Mouse (Mus musculus): ENCODE measurements around the gene Tmem95.
A peak's percentile ranks its signal among the peaks of the same experiment; 100 is the strongest.
"Not testable (repeated sequence)": the region's sequence is repeated elsewhere in the genome, so short reads cannot be mapped to it uniquely, and the experiment has no call there.

Tmem95 gene

DNA sequence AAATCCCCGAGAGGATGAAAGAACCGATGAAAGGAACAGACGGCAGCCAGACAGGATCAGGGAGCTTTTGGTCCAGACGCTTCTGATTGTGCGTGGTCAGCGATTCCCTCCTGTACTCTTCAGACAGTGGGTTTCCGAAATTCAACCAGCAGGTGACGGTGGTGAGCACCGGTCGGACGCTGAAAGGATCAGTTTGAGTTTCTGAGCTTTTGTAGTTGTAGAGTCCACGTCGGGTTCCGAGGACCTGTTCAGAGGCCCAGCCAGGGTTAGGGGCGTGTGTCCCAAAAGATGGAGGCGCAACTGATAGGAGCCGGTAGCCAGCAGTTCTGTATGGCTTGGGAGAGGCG is 2.7 kb upstream of the Tmem95 start:
- DNase-seq (ENCODE audit: low read depth, low spot score) = peak; percentile 80

DNA sequence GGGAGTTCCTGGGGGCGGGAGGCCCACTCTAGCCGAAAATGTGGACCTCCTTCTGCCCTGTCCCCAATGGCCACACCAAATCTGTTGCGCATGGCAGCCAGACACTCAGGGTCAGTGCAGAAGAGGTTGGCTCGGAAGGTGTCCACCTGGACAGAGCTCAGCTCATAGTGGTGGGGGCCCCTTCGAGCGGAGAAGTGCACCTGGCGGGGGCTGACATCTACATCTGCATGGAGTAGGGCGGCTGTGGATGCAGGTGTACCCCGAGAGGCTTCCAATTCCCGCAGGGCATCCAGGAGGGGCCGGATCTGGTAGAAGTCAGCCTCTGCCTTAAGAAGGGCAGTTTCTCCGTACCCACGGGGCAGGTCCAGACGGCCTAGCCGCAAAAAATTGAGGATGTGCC is 1.9 kb upstream of the Tmem95 start:
- DNase-seq (ENCODE audit: low read depth, low spot score) = no peak

DNA sequence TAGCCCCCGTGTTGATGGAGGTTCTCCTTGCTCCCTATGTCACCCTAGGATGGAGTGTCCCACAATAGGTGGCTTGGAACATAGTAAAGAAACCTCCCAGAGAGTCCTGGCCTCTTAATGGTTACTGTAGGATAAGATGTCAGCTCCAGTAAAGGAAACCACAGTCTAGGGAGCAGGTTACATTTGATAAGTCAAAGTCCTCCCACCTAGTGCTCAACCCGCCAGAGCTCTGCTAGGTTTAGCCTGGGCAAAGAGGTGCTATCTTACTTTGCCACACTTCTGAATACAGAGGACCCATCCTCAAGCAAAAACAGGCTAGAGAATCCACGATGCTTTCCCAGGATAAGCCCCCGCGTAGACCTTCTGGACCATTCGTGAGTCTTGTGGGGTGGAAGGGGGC is 1.1 kb upstream of the Tmem95 start:
- no peak for DNase-seq (ENCODE audit: low read depth, low spot score)

DNA sequence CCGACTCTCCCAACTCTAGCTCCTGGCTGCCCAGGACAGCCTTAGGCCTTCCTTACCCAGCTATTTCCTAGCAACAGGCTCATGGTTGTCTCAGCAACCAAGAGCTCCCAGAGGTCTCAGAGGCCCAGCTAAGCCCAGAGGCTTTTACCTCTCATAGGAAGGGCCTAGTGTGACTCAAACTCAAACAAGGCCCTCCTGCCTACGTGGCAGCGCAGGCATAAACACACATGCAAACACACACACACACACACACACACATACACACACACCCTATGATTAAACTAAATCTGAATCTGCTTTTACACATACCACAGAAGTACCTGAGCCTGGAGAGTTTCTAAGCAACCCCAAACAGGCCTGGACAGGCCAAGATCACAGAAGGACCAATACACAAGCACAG is 581 bp upstream of the Tmem95 start:
- DNase-seq (ENCODE audit: low read depth, low spot score) = no peak

DNA sequence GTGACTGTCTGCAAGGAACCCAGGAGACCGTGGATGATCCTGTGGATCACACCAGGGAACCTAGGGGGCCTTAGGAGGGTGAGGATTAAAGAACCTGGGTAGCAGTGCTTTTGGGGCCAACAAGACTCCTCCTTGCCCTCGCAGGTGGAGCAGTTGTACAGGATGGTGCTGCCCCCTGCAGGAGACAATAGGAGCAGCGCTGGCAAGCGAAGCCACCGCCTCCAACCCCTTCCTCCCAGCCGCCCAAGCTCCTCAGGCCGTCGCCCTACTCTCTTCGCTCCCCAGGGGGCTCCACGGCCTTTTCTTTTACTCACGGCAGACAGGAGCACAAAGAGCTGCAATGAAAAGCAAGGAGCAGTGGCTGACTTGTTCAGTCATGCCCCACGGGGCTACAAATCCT is 951 bp downstream of the Tmem95 start:
- peak; percentile 94 for DNase-seq (ENCODE audit: low read depth, low spot score)

DNA sequence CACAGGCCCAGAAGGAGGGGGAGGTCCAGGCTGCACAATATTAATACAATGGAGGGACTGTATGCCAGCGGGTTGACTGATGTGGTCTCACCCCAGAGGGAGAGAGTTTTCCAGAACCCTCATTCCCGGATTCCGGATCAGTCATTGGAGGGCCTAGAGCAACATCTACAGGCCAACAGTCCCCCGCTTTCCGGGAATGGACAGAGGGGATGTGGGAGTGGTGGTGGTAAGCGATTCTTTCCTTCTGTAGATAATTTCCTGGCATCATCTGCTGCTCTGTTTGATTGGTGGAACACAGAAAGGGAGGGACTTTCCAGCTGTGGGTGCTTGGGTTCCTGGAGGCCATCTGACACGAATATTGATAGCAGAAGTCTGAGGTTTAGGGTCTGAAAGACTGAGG is 1.6 kb downstream of the Tmem95 start:
- no peak for DNase-seq (ENCODE audit: low read depth, low spot score)

DNA sequence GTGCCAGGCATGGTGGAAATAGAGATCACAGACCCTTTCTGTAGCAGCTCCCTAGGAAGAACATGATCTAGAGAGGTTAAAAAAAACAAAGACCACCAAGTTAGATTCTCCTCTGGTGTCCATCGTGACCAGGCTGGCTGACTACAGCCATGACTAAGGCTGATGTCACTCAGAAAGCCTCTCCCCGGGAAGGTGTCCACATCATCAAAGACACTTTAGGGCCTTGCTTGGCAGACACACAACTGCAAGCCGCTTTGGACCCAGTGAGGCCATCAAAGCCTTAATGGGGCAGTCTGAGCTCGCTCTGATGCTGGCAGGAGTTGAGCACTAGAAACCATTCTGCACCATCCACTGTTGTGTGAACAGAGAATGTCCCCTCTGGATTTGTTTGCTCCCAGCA is 5.4 kb downstream of the Tmem95 start:
- DNase-seq (ENCODE audit: low read depth, low spot score) = no peak

DNA sequence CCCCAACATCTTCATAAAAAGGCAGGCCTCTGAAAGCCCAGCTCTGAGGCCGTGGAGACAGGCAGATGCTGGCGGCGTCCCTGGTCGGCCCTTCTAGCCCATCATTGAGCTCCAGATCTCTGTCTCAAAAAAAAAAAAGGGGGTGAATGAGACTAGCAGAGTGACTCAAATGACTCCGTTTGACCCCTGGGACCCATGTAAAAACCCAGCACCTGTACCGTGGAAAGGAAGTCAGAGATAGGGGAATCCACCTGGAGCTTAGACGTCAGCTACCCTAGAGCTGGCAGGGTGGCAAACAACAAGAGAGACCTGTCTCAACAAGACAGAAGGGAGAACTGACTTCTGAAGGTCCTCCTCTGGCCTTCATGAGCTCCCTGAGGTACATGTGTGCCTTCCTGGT is 6.0 kb downstream of the Tmem95 start:
- DNase-seq (ENCODE audit: low read depth, low spot score) = no peak

DNA sequence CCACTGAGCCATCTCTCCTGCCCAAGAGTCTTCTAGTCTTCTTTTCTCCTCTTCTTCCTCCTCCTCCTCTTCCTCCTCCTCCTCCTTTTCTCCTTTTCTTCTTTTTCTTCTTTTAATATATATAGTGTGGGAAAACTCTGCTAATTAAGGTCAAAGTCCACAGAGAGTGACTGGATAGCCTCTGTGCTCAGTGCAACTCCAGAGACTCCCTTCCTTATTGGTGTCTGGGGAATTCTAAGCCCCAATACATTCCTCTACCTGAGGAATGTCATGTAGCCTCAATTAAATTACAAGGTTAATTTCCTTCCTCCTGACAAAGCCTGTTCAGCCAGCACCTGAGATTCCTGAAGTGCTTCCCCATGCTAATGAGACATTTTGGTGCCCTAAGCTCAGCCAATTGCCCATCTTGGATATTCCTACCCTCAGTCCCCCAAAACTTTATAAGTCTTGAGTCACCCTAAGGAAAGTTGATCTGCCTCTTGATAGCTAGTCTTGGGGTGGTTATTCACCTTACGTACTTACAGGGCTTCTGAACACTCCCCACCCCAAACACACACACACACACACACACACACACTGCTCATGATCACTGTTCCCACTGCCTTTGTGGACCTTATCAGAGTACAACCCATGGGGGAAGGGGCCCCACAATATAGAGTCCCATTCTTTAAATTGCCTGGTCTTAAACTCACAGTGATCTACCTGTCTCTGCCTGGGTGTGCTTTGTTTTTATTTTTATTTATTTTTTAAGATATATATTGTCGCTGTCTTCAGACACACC is 7.3 kb downstream of the Tmem95 start:
- DNase-seq (ENCODE audit: low read depth, low spot score) = no peak

DNA sequence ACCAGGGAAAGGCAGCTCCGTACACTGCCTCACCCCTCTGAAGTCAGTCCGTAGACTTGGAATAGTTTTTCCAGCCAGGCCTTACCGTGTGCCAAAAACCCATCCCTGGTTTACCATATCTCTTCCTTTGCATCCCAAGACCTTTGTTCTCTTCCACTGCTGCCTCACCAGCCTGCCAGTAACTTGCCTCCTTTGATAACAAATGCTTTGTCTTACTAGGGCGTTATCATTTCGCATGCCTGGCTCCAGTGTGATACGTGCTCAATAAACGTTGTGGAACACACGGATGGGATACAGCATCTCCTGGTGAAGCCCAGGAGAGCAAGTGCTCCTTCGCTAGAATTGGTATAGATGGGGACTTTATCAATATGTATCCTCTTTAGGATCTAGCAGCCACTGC is 10.5 kb downstream of the Tmem95 start:
- no peak for DNase-seq (ENCODE audit: low read depth, low spot score)

DNA sequence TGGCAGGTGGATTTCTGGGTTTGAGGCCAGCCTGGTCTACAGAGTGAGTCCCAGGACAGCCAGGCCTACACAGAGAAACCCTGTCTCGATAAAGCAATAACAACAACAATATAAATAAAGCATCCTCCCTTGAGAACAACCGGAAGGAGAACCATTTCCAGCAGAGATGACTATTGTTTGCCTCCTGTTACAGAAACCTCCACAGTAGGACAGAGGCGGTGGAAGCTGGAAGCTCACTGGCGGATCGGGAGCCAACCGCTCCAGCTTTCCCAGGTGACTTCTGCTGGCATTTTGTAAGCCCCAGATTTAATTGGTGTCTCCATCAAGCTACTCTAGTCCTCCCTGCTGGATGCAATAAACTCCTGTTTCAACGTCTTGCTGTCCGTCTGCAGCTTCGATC is 12.3 kb downstream of the Tmem95 start:
- DNase-seq (ENCODE audit: low read depth, low spot score) = no peak

DNA sequence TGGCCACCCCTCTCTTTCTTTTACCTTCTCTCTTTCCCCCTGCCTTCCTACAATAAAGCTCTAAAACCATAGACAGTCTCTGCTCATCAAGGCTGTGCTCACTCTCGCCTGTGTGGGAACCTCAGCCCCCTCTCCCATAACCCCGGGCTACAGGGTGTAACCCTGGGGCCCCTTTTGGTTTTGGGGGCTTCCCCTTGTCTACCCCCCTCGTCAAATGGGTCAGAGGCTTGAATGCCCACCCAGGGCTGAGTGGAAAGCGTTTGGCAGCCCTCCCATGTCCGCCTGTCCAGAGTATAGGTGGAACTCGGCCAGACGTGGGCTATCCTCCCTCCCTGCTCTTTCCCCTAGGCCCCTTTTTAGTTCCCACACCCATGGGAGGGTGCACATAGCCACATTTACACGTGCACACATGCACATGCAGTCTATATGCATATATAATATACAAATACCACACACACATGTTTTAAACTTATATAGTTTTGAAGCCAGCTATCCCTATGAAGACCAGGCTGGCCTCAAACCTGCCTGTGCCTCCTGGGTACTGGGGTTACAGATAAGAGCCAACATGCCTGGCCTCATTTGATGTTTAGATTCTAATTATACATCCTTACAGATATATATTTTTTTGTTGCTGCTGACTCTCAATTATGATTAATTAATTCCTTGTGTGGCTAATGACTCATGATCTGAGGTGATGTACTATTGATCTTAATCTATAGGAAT is 13.5 kb downstream of the Tmem95 start:
- DNase-seq (ENCODE audit: low read depth, low spot score) = no peak

DNA sequence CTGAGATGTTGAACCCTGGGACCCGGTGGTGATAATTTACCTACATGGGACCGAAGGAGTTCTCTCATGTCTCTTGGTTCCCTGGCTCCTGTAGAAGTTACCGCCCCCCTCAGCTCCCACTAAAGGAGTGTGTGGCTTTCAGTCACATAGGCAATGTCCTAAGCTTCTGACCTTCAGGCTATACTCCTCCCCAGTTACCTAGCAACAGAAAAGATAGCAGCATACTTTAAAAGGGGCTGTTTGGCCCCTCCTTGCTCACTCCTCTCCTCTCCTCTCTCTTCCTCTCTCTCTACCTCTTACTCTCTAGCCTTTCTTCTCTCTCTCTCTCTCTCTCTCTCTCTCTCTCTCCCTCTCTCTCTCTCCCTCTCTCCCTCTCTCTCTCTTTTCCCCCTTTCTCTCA is 14.1 kb downstream of the Tmem95 start:
- DNase-seq (ENCODE audit: low read depth, low spot score) = not testable (repeated sequence)

DNA sequence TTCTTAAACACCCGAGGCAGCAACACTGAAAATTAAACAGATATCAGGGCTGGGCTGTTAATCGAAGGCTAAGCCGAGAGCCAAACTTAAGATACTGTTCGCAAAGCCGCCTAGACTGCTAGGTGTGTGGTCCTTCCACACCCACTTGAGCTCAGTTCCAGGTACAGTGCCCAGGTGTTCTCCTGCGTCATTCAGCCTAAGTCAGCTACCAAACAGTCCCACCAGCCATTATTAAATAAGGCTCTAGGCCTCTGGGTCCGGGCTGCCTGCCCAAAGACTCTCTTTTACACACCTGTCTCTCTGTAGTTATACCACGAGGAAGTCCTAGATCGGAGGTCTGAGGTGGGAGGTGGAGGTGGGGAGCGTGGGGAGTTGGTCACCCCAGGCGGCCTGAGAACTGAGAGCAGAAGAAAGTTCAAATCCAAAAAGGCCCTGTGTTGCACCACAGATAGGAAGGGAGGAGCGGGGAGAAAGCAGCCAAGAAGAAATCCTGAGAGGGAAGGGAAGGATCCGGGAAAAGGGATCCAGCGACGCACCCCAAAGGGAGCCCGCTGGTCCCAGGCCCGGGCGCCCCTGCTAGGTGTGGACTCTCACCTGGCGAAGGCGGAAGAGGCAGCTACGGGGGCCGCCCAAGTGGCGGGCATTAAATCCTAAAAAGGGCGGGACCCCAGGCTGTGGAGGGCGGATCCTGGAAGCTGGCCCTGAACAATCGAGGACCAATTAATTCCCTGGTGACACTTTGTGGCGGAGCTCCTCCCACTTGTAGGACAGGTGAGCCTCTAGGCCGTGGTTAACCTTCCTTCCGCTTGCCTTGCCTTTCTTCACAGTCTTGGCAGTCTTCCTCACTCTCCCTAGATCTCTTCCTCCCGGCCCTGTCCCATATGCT is 19.5 kb downstream of the Tmem95 start, which contains the start of gene Tnk1:
Gene Tnk1, minus strand, starts transcription at position 618 of the 886 bp plus-strand sequence.
- DNase-seq (ENCODE audit: low read depth, low spot score) = peak; percentile 75

DNA sequence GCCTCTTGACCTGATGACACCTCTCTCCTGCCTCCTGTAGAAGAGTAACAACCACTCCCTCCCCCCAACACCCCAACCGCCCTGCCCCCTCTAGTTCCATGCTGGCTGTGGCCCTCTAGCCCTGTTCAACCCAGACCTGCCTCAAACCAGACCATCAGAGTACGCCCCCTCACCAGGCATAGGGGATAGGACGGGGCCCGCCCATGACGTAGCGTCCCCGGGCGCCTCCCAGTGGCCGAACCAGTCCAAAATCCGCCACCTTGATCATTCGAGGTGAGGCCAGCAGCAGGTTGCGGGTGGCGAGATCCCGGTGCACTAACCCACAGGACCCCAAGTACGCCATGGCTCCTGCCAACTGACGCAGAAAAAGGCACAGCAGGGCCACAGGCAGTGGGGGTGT is 22.5 kb downstream of the Tmem95 start:
- DNase-seq (ENCODE audit: low read depth, low spot score) = peak; percentile 90

DNA sequence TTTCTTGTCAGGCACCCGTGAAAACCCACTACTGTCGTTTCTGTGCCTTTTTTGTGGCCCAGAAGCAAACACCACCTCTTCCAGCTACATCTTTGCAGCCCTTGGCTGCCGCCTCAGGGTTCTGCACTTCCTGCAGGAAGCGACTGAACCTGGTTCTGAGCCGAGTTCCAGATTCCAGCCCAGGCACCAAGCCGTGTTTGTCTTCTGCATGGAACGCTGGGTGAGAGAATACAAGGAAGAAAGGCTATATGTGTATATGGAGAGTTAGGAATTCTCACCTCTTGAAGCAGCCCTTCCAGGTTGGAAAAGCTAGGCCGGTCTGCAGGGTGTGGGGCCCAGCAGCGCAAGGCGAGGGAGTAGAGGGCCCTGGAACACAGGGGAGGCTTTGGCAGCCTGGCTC is 23.1 kb downstream of the Tmem95 start:
- DNase-seq (ENCODE audit: low read depth, low spot score) = no peak

DNA sequence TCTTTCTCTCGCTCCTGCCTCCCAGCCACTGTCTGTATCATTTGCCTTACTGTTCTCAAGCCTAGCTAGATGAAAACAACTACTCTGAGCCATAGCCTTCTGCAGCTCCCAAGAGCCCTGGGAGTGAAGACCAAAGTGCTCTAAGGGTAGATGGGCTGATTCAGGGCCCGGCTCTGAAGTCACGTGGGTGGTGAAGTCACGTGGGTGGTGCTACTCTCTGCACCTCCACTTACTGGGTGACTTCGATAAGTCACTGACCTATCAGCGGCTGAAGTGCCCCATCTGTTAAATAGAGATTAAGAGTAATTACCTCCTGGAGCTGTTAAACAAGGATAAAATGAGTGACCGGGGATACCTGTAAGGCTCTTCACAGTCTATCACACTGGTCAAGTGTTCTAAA is 23.8 kb downstream of the Tmem95 start:
- DNase-seq (ENCODE audit: low read depth, low spot score) = peak; percentile 80

DNA sequence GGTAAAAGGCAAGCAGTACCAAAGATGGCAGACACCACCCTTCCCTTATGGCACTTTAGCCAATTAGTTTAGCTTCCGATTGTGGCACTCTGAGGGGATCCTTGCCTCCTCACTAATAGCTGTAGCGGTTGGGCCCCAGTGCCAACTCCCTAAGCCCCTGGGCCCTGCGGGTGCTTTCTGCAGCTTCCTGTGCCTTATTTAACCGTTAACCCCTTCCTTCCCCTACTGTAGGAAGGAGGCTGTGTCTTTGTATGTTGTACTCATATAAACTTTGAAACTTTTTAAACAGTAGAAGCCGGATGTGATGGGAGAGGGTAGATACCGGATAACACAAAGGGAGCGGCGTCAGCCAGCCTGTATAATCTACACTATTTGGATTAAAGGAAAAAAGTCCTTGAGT is 27.1 kb downstream of the Tmem95 start:
- DNase-seq (ENCODE audit: low read depth, low spot score) = no peak

DNA sequence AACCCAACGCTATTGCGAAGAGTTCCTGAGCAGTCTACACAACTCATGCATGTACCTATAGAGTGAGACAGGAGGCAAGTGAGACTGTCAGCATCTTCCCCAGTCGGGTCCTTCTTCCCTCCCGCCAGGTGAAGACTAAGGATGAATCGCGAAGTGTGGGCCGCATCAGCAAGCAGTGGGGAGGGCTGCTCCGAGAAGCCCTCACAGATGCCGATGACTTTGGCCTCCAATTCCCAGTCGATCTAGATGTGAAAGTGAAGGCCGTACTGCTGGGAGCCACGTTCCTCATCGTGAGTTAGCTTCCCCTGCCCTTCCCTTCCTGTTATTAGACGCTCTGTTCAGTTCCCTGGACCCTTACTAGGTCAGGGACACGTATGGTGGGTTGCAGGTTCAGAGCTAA is 27.9 kb downstream of the Tmem95 start:
- DNase-seq (ENCODE audit: low read depth, low spot score) = no peak

DNA sequence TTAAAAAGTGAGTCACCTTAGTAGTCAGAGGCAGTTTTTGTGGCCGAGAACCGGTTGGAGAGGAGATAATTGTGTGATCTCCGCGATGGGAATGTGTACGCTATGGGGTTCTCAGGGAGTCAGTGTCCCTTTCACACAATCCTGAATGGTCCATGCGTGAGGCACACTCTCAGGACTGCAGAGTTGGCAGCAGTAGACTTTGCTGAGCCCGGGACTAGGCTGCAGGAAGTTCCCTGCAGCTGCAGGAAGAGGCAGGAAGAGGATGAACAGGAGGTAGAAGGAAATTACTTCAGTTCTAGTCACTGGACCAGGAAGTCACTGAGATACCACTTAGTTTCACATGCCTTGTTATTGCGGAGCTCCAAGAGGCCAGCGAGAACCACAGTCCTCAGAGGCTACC is 28.7 kb downstream of the Tmem95 start:
- DNase-seq (ENCODE audit: low read depth, low spot score) = no peak

DNA sequence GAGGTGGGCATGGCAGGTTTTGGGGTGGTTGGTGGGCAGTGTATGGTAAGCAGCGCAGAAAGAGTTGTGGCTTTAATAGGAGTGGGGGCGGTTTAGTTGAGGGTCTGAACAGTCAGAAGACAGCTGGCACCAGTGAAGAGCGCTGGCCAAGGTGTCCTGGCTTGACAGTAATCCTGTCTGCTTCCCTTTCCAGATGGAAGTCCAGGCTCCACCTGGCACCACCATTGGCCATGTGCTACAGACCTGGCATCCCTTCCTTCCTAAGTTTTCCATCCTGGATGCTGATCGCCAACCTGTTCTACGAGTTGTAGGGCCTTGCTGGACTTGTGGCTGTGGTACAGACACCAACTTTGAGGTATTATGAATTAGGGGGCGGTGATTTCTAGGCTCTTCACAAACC is 29.8 kb downstream of the Tmem95 start:
- DNase-seq (ENCODE audit: low read depth, low spot score) = no peak

Data from R1 (cell line).